Mouse (Mus musculus) frontal cortex, postnatal 25 days (tissue): Measurements from ENCODE around the gene Klhl29.
A peak's percentile ranks its signal among the peaks of the same experiment; 100 is the strongest.

Source experiments
- DNase-seq, 2 experiments: peaks; one replicate each; pipeline ENCODE4 v3.0.0; 2022; ENCODE audit warnings: low spot score in 2 of 2

The Klhl29 gene

DNA sequence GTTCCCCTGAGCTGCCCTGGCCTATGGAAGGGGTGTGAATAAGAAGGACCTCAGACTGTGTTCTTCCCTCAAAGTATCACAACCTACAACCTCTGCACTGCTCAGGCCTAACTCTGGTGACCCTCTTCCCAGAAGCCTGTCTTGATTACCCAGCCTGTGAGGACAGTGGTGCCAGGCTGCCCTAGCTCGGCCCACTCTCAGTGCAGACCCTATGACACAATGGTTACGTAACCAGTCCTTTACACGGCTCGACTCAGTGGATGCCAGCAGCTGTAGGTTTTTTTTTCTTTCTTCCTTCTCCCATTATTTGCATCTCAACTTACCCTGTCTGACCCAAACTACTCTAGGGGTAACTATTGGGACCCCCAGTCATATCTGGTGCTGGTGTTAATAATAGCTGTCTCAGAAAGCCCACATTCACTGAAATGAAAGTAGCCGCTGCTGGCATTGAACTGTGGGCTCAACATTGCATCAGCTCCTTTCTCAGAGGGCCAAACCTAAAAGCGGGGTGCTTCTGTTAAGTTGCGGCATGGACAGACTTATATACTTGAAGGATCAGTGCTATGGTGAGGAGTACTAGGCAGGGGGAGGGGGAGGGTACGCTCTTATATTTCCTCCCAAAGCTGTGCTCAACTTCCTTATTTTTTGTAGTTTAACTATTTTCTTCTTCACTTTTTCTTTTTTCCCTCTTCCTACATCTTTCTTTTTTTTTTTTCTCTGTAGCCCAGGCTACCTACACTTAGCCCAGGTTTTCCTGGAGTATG lies 152.9 kb downstream of the Klhl29 start:
- no peak for DNase-seq

DNA sequence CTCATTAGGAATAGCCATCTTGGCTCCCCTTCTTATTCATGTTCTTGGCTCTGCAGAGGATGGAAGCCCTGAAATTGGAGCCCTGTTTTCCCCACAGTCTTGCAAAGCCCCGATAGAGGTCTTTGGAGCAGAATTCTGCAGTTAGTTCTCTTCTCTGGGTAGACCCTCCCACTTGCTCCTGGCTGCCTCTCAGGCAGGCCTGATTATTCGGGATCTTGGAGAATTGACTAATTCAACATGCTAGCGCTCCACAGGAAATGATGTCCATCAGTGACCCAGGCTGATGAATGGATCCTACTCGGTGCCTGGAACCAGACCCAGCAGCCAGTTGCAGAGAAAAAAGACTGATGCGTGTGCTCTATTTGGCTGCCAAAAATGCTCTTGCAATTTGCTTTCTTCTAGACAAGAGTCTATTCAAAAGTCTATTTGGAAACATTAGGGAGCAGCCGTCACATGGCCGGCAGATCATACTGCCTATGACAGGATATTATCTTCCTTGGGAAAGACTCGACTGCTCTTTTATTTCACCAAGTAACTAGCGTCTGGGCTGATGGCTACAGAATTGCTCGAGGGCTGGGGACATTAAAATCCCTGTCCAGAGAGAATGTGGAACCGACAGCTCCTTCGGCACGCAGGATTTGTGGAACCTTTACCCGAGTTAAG lies 155.4 kb downstream of the Klhl29 start:
- no peak for DNase-seq

DNA sequence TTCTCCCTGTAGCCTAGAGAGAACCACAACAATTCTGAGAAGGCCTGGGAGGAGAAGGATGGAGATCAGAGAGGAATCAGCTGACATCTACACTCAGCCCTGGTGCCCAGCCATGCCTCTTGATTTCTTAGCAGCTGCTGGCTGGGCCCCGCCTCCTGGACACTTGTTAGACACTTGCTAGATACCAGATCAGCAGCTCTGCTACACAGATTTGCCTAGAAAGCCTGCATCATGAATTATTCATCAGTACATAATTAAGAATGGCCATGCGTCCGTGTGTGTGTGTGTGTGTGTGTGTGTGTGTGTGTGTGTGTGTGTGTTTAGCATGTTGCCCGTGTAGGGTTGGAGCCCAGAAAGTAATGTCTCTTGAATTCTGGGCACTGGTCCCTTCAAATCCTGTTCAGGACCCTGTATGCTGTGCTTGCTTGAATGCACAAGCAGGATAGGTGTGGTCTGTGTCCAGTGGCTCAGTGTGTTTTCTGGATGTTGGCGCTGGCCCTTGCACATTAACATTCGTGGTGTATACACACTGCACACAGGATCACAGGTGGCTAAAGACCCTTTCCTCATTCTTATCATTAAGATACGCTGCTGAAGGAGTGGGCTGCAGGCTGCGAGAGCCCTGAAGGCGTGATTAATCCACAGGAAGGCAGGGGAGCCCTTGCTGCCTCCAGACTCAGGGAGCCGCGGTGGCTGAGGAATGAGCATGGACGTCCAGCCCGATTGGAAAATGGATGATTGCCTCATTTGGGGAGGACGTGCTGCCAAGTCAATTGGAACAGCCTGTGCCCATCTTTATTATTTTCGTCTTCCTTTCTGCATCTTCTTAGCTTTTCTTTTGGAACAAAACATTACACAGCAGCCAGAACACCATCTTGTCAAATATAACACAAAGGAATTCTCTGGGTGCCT lies 159.4 kb downstream of the Klhl29 start:
- DNase-seq = no peak

DNA sequence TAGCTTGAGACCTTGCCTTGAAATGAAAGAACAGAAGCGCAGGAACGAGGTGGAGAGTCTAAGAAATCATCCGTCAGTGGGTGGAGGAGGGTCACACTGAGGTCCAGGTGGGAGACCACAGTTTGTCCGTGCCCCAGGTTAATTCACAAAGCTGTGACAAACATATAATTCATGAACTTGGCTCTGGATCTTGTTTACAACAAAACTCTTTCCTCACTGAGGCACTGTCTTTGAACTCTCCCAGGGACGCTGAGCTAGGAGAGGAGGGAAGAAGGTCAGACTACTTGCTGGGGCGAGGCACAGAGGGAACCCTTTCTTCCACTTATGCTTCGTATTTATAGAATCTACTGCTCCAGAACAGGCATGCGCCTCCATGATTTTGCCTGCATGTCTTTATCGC lies 161.2 kb downstream of the Klhl29 start:
- DNase-seq = no peak

DNA sequence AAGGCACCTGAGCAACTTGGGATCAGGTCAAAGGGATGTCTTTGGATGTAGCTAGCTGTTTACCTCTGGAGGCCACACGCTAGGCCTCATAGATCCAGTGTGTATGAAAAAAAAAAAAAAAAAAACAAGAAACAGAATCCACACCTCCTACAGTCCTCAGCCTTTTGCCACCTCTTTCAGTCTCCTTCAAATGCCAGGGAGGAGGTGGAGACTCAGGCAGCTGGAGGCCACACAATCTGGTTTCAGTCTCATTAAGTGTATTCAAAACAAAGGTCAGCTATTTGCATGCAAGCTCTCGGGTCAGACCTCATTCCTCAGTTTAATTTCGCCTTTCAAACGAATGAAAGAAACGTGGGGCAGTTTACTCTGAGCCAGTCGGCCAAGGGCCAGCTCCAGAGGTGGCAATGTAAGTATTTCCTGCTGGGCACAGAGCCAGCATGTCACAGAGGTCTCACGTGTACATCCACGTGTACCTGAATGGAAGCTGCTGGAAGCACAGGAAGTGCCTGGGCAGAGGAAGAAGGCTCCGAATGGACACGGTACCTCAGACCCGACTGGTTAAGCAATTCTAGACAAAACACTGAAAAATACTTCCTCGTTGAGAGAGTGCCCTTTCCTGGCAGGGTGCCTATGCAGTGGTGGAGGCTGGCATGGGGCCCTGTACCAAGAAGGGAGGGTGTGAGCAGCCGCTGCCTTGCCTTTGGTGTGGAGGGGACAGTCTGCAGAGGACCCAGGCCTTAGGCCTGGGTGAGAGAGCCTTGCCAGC lies 162.0 kb downstream of the Klhl29 start:
- DNase-seq = peak; percentile 50 to 56

DNA sequence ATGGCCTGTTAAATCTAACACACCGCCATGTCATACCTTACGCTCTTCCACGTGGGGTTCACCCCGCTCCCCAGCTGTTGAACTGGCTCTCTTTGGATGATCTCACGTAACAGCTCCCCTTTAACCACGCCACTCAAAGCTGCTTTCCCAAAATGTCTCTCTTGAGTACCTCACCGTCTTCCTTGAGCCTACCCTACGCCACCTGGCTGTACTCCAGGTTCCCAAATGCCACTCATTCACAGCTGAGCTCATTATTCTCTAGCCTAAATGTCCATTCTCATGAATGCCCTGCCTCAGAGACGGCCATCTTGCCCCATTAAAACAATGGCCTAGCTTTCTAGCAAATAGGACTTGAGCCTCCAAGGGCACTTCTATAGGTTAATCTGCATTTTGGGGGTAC lies 163.6 kb downstream of the Klhl29 start:
- DNase-seq = no peak

DNA sequence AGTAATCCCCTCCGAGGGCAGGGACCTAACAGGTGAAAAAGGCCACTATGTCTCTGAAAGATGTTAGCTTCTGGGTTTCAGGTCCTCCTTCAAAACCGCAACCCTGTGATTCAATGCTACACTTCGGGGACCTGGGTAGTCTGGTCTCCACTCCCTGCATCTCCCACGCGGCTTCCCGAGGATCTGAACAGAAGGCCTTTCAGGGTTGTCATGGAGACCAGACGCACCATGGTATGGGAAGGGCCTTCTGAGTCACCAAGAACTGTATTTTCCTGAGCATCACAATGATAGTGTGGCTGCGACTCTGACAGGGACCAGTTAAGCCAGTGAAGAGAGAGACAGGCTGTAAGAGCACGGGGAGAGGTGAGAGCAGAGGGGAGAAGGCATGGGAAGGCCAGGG lies 164.7 kb downstream of the Klhl29 start:
- DNase-seq = peak in 1 of 2 experiments; percentile 55

DNA sequence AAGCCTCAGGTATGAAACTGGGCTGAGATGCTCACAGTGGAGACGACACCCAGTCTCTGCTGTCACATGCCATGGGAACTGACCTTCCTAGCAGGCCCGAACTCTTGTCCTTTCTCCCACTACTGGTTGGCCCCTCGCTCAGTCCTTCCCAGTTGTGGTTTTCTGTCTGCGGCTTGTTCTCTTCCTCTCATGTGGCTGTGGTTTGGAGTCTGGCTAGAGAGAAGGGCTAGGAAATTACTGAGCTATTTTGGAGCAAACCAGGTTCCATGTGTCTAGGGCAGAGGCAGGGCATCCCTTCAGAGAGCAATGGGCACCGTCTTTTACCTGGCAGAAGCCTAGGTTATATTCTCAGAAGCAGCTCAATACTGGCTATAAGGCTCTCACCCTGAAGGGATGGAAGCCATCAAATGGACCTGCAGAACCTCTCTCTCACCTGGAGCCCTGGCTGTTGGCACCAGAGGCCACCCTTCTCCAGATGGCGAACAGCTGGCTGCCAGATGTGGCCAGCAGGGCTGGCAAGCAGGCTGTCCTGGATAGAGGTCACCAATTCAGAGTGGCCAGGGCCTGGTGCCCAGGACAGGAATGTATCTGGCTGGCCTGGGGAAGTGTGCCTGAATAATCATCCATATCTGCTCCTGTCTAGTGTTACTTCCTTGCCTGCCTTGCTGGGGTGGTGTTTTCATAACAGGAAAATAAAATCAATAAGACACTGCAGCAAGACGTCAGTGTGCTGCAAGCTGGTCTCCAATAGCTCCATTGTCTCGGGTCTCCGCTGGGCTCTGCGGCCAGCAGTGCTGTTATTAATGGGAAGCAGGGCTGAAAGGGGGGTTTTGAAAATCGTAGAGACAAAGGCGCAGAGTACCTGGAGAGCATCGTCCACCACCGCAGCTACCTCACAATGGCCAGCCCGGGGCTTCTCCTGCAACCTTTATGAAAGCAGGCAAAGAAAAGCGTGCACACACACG lies 167.3 kb downstream of the Klhl29 start:
- no peak for DNase-seq

DNA sequence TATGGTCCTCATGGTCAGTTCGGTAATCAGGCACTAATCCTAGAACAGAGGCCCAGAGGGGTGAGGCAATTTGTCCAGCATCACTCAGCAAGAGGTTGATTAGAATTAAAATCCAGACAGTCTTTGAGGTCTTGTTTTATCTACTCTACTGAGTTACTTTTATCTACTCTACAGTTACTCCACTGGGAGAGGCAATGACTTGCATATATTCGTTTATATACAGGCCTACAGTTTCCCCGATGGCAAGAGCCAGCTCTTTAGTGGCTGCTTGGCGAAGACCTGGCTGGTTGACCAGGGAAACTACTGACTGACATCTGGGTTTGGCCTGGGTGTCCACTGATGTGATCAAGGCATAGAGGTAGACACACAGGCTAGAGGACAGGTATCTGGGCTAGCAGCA lies 168.3 kb downstream of the Klhl29 start:
- no peak for DNase-seq

DNA sequence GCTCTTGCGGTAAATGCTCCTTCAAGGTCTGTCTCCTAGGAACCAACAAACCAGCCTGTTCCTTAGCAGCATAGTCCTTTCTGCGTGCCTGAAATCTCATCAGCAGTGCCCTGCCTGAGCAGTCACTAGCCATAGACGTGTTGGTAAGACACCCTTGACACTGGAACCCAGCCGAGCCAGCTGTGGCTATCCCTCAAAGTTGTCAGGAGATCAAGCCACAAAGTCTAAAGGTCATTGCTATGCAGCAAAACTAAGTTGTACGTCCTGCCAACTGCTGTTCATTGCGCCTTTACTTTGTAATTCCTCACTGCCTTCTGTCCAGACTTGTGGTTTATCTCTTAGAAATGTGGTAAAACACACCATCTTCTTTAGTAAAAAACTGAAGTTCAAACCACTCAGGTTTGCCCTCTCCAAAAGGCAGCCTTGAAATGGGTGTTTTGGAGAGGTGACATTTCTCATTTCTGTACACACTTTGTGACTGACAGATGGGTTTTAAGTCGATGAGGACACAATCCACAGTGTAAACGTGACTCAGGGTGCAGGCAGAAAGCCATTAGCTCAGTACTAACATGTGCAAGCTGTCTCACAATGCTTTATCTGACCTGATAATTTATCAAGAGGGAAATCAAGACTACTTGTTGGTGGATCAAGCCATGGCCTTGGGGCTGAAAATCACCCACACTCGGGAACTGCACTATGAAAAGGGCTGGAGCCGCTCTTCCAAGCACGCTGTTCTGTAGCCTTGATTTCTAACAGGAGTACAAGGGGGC lies 171.2 kb downstream of the Klhl29 start:
- no peak for DNase-seq

DNA sequence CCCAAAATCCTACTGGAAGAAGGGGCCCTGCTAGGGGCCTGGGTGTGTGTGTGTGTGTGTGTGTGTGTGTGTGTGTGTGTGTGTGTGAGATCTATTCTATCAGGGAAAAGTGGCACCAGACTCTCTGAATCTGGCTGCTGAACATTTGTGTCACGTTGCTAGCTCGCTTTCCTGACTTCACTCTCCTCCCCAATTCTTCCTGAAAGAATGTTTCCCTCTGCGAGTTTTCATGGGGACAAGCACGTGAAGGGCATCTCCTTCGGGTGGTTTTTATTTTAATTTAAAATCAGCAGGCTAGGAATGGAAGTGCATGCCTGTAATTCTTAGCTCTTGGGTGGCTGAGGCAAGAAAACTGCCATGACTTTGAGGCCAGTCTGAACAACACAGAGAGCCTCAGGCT lies 172.1 kb downstream of the Klhl29 start:
- DNase-seq = no peak

DNA sequence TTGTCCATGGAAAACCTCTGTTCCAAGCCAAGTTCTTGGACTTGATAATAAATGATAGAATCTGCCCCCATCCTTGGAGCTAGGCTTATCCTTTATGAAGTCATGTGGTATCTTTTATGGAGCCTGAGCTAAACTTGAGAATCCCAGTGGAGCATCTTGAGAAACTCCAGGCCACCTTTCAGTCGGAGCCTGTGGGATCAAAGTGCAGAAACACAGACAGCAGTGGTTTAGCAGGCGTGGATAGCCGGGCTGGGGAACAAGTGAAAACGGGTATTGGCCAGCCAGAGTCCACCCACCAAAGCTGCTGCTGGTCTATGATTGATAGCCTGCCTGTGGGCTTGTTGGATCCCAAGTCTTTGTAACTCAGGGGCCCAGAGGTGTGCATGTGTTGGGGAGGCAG lies 177.2 kb downstream of the Klhl29 start:
- no peak for DNase-seq

DNA sequence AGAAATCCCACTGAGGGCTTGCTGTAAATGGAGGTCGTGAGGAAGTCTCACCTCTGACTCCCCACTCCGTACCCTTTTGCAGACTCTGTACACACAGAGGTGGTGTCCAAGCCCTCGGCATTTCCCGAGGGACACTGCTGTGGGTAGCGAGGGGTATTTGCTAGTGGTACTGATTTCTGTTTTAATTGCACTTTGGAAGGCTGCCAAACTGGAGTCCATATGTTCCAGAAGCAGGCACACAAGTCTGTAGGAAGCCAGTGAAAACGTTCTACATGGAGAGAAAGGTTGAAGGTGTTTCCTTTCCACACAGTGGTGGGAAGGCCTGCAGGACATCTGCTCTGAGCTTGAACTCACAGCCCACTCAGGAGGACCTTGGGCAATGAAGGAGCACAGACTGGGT lies 181.3 kb downstream of the Klhl29 start:
- DNase-seq = no peak

DNA sequence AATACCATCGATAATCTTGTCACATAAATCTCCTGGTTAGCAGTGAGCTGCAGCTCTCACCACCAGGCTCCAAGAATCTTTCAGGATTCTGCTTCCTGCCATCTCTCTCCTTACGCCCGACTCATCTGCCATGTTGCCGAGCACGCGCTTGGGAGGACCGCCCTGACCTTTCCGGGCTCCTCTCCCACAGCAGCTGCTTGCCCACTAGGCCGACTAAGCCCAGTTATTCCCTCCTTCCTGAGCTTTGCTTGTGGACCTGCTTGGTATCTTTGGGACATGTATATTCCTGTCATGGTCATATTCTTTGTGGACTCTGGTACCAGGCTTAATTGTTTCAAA lies 183.1 kb downstream of the Klhl29 start:
- DNase-seq = no peak

DNA sequence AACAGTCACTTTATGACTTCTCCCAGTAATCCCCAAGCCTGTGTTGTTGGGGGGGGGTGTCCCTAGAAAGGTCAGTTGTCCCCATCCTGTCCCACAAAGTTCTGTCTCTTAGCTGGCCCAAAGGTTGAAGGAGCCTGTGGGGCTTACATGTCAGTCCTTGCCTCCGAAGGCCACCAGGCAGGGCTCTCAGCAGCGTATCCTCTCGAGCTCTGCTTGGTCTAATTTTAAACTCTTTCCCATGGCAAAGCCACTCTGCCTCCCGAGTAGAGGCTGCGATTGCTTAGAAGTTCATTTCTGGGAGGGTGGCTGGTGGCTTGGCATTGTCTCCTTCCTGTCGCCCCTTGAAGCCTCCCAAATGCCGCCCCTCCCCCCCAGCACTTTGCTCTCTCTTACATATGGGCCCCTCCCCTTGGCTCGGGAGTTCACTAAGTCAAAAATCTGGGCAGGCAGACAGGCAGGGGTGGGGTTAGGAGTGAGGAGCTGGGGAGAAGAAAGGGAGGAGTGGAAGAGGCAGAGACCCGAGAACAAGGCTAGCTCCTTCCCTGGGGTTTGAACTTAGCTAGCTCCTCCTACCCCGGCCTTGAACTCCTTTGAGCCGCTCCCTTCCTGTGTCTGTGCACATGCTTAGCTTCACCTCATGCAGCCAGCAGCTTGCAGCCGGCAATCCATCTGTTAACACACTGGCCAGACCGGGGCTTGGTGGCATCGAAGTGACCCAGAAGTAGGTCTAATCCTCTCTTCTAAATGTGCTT lies 183.7 kb downstream of the Klhl29 start:
- no peak for DNase-seq

DNA sequence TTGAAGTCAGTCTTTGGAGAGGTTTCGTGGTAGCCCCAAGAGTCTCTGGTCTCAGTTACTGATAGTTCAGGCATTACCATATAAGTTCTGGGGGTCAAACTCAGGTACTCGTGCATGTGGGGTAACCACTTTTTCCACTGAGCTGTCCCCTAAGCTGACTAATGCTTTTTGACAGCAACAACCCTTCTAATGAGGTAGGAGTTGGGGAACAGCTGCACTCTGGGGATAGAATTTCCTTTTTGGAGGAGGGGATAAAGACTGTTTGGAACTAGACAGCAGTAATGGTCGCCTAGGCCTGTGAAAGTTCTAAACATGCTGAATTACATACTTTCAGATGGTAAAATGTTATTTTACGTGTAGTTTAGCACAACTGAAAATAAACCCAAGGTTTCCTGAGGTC lies 184.3 kb downstream of the Klhl29 start:
- no peak for DNase-seq

DNA sequence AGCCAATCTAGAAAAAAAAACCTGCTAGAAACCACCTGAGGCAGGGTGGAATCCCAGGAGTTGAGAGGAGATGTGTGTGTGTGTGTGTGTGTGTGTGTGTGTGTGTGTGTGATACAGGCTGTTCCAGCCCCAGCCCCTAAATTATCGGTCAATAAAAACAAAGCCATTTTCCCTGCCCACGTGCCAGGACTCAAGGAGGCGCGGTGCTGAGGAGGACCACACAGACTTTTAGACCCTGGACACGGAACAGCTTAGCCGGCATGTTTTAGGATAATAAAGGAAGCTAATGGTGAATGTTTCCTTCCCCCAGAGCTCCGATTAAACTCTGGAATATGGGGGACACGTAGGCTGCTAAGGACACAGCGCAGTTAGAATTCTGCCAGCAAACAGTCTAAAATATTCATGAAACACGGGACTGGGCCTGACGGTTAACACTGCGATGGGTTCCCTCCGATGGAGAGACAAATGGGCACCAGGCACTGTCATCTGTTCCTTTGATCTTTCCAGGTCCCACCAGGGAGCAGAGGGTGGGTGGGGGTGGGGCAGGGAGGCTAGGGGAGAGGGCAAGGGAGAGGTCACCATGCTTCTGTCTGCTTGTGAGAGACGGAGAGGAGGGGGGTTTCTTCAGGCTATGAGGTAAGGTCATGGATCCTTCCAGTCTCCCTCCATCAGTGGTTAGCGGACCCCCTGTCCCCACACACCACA lies 185.9 kb downstream of the Klhl29 start:
- DNase-seq = no peak

DNA sequence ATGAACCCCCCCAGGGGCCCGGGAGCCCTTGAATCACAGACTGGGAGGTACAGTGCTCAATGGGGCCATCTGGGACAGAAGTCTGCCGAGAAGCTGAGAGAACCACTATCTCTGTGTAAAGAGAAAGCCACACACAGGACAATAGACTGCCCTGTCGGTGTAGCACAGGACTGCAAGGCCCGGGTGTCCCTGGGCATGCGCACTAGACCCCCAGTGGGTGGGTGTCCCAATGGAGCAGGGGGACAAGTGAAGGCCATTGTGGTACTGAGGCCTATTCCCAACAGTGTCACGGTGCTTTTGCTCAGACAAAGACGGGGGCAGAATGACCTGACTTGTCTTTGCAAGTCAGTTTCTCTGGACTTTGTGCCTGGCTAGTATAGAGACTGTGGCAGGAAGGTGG lies 186.6 kb downstream of the Klhl29 start:
- no peak for DNase-seq
